In genomic region chr6:128043486-128043885, GRCm38 (mm10) we compare ENCODE assay signal across 22 mouse cellular contexts.
DNase-seq lines count a peak whose midpoint lies in the region; ATAC-seq lines count a peak whose summit lies in the region.
"Had no signal": no experiment of that assay in that cellular context is flagged by ENCODE, and none has a peak within 500 bp of the region (broad histone marks: within the 10 kb centered on the region; RNA-seq: fewer than 3 reads in every experiment).

No protein-coding gene starts in this region.

- DNase-seq in heart, embryonic 10.5 days (ENCODE audit: low spot score): no peak
- no peak for DNase-seq in heart, postnatal 25 days (ENCODE audit: low spot score)
- peak; percentile 44 for DNase-seq in 3134 (ENCODE audit: extremely low read depth, insufficient read length, low spot score)
- DNase-seq in NIH3T3 (ENCODE audit: low read depth): peak; percentile 58
- no peak for DNase-seq in limb, embryonic 10.5 days (ENCODE audit: low spot score)
- no peak for DNase-seq in gastrocnemius, postnatal 36 days
- DNase-seq: adrenal gland, adult 8-10 months; cerebellum, adult 11 months; cerebellum, adult 8-10 months; forebrain, postnatal 0 days; gastrocnemius, postnatal 14 days; heart, adult 18-20 months; heart, postnatal 36 days; kidney, adult 18-20 months had no signal

- H3K9ac ChIP-seq in midbrain, embryonic 15.5 days: no peak overlapping the region
- H3K9ac ChIP-seq: embryonic facial prominence, embryonic 13.5 days; forebrain, embryonic 13.5 days; forebrain, postnatal 0 days; heart, embryonic 15.5 days; hindbrain, embryonic 13.5 days had no signal

- H3K36me3 ChIP-seq in heart, embryonic 10.5 days: no peaks in the 10 kb centered on the region
- no peaks in the 10 kb centered on the region for H3K36me3 ChIP-seq in midbrain, embryonic 15.5 days (replicated peaks)
- no peaks in the 10 kb centered on the region for H3K36me3 ChIP-seq in limb, embryonic 10.5 days
- H3K36me3 ChIP-seq: embryonic facial prominence, embryonic 13.5 days; heart, embryonic 15.5 days; hindbrain, embryonic 13.5 days had no signal

- no peaks in the 10 kb centered on the region for H3K27me3 ChIP-seq in heart, embryonic 10.5 days (ENCODE audit: insufficient read depth, poor library complexity, severe bottlenecking)
- no peaks in the 10 kb centered on the region for H3K27me3 ChIP-seq in midbrain, embryonic 15.5 days (replicated peaks)
- H3K27me3 ChIP-seq in limb, embryonic 10.5 days (ENCODE audit: low read depth, poor library complexity, severe bottlenecking): no peaks in the 10 kb centered on the region
- H3K27me3 ChIP-seq: embryonic facial prominence, embryonic 13.5 days; heart, embryonic 15.5 days had no signal

- H3K9me3 ChIP-seq in heart, embryonic 10.5 days: no peaks in the 10 kb centered on the region
- H3K9me3 ChIP-seq in midbrain, embryonic 15.5 days: no peaks in the 10 kb centered on the region
- no peaks in the 10 kb centered on the region for H3K9me3 ChIP-seq in limb, embryonic 10.5 days (replicated peaks)
- H3K9me3 ChIP-seq: embryonic facial prominence, embryonic 13.5 days; forebrain, embryonic 13.5 days; heart, embryonic 15.5 days; hindbrain, embryonic 13.5 days had no signal

- 0 out of 2 replicates have a peak, but pooled peaks have one; percentile 12 for ATAC-seq in megakaryocyte, adult 5-6 weeks (ENCODE audit: poor library complexity, severe bottlenecking)
- no peak for ATAC-seq in midbrain, embryonic 15.5 days (replicated peaks)
- ATAC-seq: forebrain, embryonic 13.5 days; hindbrain, postnatal 0 days had no signal

- 68% methylated on average over 6 of the region's 6 CpGs for WGBS in heart, embryonic 10.5 days
- whole genome bisulfite sequencing in midbrain, embryonic 15.5 days: 80% methylated on average over 6 of the region's 6 CpGs
- WGBS in limb, embryonic 10.5 days: 84% methylated on average over 6 of the region's 6 CpGs

- intact Hi-C loops in heart, postnatal 25 days (cut with DNase I): no loop called here
- intact Hi-C loops in gastrocnemius, postnatal 36 days (cut with DNase I): no loop called here

- no peak overlapping the region for H3K4me3 ChIP-seq in heart, embryonic 10.5 days
- no peak overlapping the region for H3K4me3 ChIP-seq in midbrain, embryonic 15.5 days
- H3K4me3 ChIP-seq in limb, embryonic 10.5 days: no peak overlapping the region
- H3K4me3 ChIP-seq: embryonic facial prominence, embryonic 13.5 days; forebrain, embryonic 13.5 days; heart, embryonic 15.5 days; hindbrain, embryonic 13.5 days had no signal

- H3K4me2 ChIP-seq in midbrain, embryonic 15.5 days: no peak overlapping the region
- H3K4me2 ChIP-seq: embryonic facial prominence, embryonic 13.5 days; forebrain, embryonic 13.5 days; heart, embryonic 11.5 days; heart, embryonic 15.5 days; hindbrain, embryonic 13.5 days had no signal

- H3K4me1 ChIP-seq in heart, embryonic 10.5 days: peaks cover 99% of the 10 kb centered on the region
- peaks cover 16% of the 10 kb centered on the region for H3K4me1 ChIP-seq in midbrain, embryonic 15.5 days
- H3K4me1 ChIP-seq in limb, embryonic 10.5 days: peaks cover 48% of the 10 kb centered on the region

- 0 out of 2 replicates have a peak overlapping the region, but pooled peaks have one; percentile 62 for H3K27ac ChIP-seq in heart, embryonic 10.5 days
- no peak overlapping the region for H3K27ac ChIP-seq in midbrain, embryonic 15.5 days
- no peak overlapping the region for H3K27ac ChIP-seq in limb, embryonic 10.5 days
- H3K27ac ChIP-seq: embryonic facial prominence, embryonic 13.5 days; forebrain, embryonic 13.5 days; heart, embryonic 15.5 days; hindbrain, embryonic 13.5 days; hindbrain, postnatal 0 days had no signal

Comparison
In these comparisons a context has a peak if more than half of its experiments do, and no peak if none do; other contexts are left out.
1. DNase-seq: peak in 3134 (single experiment) and NIH3T3 (single experiment); none in heart, embryonic 10.5 days (single experiment), heart, postnatal 25 days (single experiment), limb, embryonic 10.5 days (single experiment) and gastrocnemius, postnatal 36 days (0 of 2).